Mouse (Mus musculus): Measurements from ENCODE around the gene Olfr214.

DNA sequence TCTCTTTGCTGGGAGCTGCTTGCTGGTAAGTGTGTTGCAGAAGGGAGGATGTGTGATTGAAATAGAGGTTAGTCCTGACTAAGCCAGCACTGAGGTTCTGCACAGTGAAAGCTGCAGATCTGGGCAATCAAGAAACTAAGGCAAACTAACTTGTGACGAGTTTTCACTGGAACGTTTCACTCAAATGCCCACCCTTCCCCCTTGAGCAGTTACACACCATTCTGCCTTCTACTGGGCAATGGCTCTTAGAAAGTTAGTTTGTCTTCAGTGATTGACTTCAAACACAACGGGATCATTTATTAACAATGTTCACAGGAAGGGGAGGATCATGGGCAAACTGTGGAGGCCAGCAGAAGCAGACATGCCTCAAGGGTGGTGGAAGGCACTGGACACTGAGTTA lies 917 bp downstream of the Olfr214 start:
- TF ChIP-seq MAFK (IDR thresholded peaks at IDR 0.05; ENCODE audit: insufficient replicate concordance, low read length) = no peak
- no peak for TF ChIP-seq CTCF (conservative IDR thresholded peaks at IDR 0.05 in 1 of 2, IDR thresholded peaks at IDR 0.05 in 1 of 2; ENCODE audit: low read depth in 2 of 2, low read length in 2 of 2)
- TF ChIP-seq ELF1 (IDR thresholded peaks at IDR 0.05; ENCODE audit: low read depth, low read length) = no peak
- TF ChIP-seq USF1 (IDR thresholded peaks at IDR 0.05; ENCODE audit: low read depth, low read length) = no peak
- TF ChIP-seq RCOR1 (conservative IDR thresholded peaks at IDR 0.05; ENCODE audit: low read depth, low read length) = no peak
- no peak for TF ChIP-seq MXI1 (IDR thresholded peaks at IDR 0.05; ENCODE audit: low read depth, low read length)
- TF ChIP-seq POLR2A (IDR thresholded peaks at IDR 0.05; ENCODE audit: low read depth, low read length) = no peak
